In the genomic region with DNA sequence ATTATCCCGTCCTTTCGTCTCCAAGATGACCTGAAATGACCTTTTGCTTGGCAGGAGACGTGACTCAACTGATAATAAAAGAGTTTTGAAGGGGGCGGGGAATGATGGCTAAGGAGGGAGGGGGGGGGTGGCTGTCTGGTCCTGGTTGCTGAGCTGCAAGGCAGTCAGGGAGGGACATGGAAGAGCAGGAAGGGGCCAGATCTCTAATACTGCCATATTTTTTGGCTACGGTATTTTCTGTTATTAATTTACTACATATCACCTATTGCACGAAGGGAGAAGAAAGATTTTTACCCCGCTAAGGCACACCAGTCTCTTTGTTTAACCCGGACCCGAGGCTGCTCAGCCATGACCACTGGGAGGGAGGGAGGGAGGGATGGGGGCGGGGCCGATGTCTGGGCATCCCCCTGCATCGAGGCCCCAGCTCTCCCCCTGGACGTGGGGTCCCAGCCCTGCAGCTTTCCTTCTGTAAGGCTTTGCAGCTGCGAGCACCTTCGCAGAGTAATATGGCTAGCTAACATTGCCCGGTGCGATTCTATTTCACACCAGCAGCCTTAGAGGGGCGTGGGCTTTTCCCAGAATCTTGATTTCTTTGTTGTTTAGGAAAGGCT, we compare ENCODE assay signal across 9 mouse cellular contexts.
DNase-seq lines count a peak whose midpoint lies in the region; ATAC-seq lines count a peak whose summit lies in the region.
"Had no signal": no experiment of that assay in that cellular context is flagged by ENCODE, and none has a peak within 500 bp of the region (broad histone marks: within the 10 kb centered on the region; RNA-seq: fewer than 3 reads in every experiment).

No protein-coding gene starts in this region.

- peak overlapping the region; percentile 94 for H3K27ac ChIP-seq in forebrain, embryonic 16.5 days (ENCODE audit: low read length)
- peak overlapping the region; percentile 88 for H3K27ac ChIP-seq in limb, embryonic 11.5 days (replicated peaks; ENCODE audit: low read depth, low read length)
- peak overlapping the region; percentile 91 for H3K27ac ChIP-seq in neural tube, embryonic 12.5 days

- peak; percentile 42 for DNase-seq in gastrocnemius, postnatal 10 days
- no peak for DNase-seq in gastrocnemius, postnatal 25 days
- peak; percentile 76 for DNase-seq in Muller cell, postnatal 12 days (ENCODE audit: inconsistent ontology term)
- peak; percentile 90 for DNase-seq in limb, embryonic 11.5 days (ENCODE audit: low spot score)
- DNase-seq in urinary bladder, postnatal 10 days (ENCODE audit: low spot score) = no peak
- no peak for DNase-seq in c-Kit-positive CD71-positive TER-119-positive erythroid progenitor cells, embryonic 14.5 days (ENCODE audit: low spot score)

- H3K9ac ChIP-seq in forebrain, embryonic 16.5 days (replicated peaks; ENCODE audit: low read depth, low read length) = peak overlapping the region; percentile 73
- peak overlapping the region; percentile 61 for H3K9ac ChIP-seq in limb, embryonic 11.5 days (ENCODE audit: low read length)
- peak overlapping the region; percentile 59 for H3K9ac ChIP-seq in neural tube, embryonic 12.5 days

- no peaks in the 10 kb centered on the region for H3K36me3 ChIP-seq in forebrain, embryonic 16.5 days (ENCODE audit: control insufficient read depth, insufficient read depth)
- H3K36me3 ChIP-seq in limb, embryonic 11.5 days (ENCODE audit: control insufficient read depth, insufficient read depth, low read length) = no peaks in the 10 kb centered on the region
- no peaks in the 10 kb centered on the region for H3K36me3 ChIP-seq in neural tube, embryonic 12.5 days

- peaks cover 19% of the 10 kb centered on the region for H3K4me1 ChIP-seq in forebrain, embryonic 16.5 days (replicated peaks; ENCODE audit: control insufficient read depth, insufficient read depth, low read length)
- H3K4me1 ChIP-seq in limb, embryonic 11.5 days (ENCODE audit: control insufficient read depth, insufficient read depth, low read length) = no peaks in the 10 kb centered on the region; the same call in 1 of the 2 replicates
- H3K4me1 ChIP-seq in neural tube, embryonic 12.5 days = peaks cover 7% of the 10 kb centered on the region

- no peaks in the 10 kb centered on the region for H3K27me3 ChIP-seq in forebrain, embryonic 16.5 days (replicated peaks; ENCODE audit: control insufficient read depth, insufficient read depth, low read length)
- no peaks in the 10 kb centered on the region for H3K27me3 ChIP-seq in limb, embryonic 11.5 days (ENCODE audit: control insufficient read depth, insufficient read depth, low read length)
- no peaks in the 10 kb centered on the region for H3K27me3 ChIP-seq in neural tube, embryonic 12.5 days (replicated peaks)

- H3K4me3 ChIP-seq in forebrain, embryonic 16.5 days (replicated peaks; ENCODE audit: low read length) = peak overlapping the region; percentile 39
- peak overlapping the region; percentile 15 for H3K4me3 ChIP-seq in limb, embryonic 11.5 days (ENCODE audit: low read depth, low read length)
- H3K4me3 ChIP-seq in neural tube, embryonic 12.5 days = peak overlapping the region; percentile 18
- H3K4me3 ChIP-seq: erythroblast, embryonic 14.5 days had no signal

- peaks cover 2% of the 10 kb centered on the region; the same call in 1 of the 2 replicates for H3K9me3 ChIP-seq in forebrain, embryonic 16.5 days (ENCODE audit: control insufficient read depth, low read length)
- H3K9me3 ChIP-seq in limb, embryonic 11.5 days (ENCODE audit: control insufficient read depth, low read length) = no peaks in the 10 kb centered on the region
- no peaks in the 10 kb centered on the region; the same call in 1 of the 2 replicates for H3K9me3 ChIP-seq in neural tube, embryonic 12.5 days

- 0% methylated on average over 18 of the region's 18 CpGs for WGBS in forebrain, embryonic 16.5 days
- under 1% methylated on average over 18 of the region's 18 CpGs for WGBS in limb, embryonic 11.5 days
- WGBS in neural tube, embryonic 12.5 days = under 1% methylated on average over 18 of the region's 18 CpGs

- ATAC-seq in forebrain, embryonic 16.5 days = peak; percentile 95
- peak; percentile 96 for ATAC-seq in limb, embryonic 11.5 days (ENCODE audit: insufficient number of reproducible peaks, low FRiP score, low TSS enrichment, low read depth)
- peak; percentile 97 for ATAC-seq in neural tube, embryonic 12.5 days (ENCODE audit: low FRiP score, low read depth)

- H3K4me2 ChIP-seq in forebrain, embryonic 16.5 days (ENCODE audit: low read length) = peak overlapping the region; percentile 63
- peak overlapping the region; percentile 56 for H3K4me2 ChIP-seq in limb, embryonic 11.5 days (ENCODE audit: low read depth, severe bottlenecking)
- peak overlapping the region; percentile 54 for H3K4me2 ChIP-seq in neural tube, embryonic 12.5 days (replicated peaks)

Comparison
In these comparisons a context has a peak if more than half of its experiments do, and no peak if none do; other contexts are left out.
1. DNase-seq: peak in gastrocnemius, postnatal 10 days (single experiment), Muller cell, postnatal 12 days (single experiment) and limb, embryonic 11.5 days (single experiment); none in gastrocnemius, postnatal 25 days (single experiment), urinary bladder, postnatal 10 days (single experiment) and c-Kit-positive CD71-positive TER-119-positive erythroid progenitor cells, embryonic 14.5 days (single experiment).
2. Peak in every context shown above with its lines, with median percentiles within 50 percentile points of each other: ATAC-seq, H3K27ac ChIP-seq, H3K4me2 ChIP-seq, H3K4me3 ChIP-seq and H3K9ac ChIP-seq.